Mouse (Mus musculus) embryonic facial prominence, embryonic 11.5 days (tissue): ENCODE measurements at regions not wholly inside any gene's neighbourhood (a gene's known extent, or its start where the extent isn't known, plus 50 kb on each side); places are given as distances from the start of the nearest gene placed in this dataset.

Experiments
- ATAC-seq: fragments of 200-750 bp; cut with Nextera tagmentation; replicated peaks from 2 replicates; pipeline ENCODE4 v1.8.0; 2017; ENCODE audit warnings: low read depth; ENCODE audit not compliant: insufficient number of reproducible peaks, low FRiP score, low TSS enrichment
- DNase-seq: peaks from one replicate; pipeline ENCODE4 v3.0.0-alpha.2; 2015; ENCODE audit warnings: low spot score
- H3K27ac ChIP-seq: fragments of 300-500 bp; sonication (generic); replicated peaks from 2 replicates; pipeline ENCODE4 v1.5.1; 2014; ENCODE audit warnings: mild to moderate bottlenecking, low read depth, low read length, control low read depth
- H3K27me3 ChIP-seq: fragments of 300-500 bp; sonication (generic); 2 replicates; pipeline ENCODE4 v1.6.1; 2014; ENCODE audit warnings: mild to moderate bottlenecking, low read length, moderate library complexity, mixed read lengths; ENCODE audit not compliant: control insufficient read depth, insufficient read depth
- H3K36me3 ChIP-seq: fragments of 300-500 bp; sonication (generic); replicated peaks from 2 replicates; pipeline ENCODE4 v1.6.1; 2014; ENCODE audit warnings: low read depth, mild to moderate bottlenecking, low read length, moderate library complexity, mixed read lengths; ENCODE audit not compliant: control insufficient read depth, insufficient read depth
- H3K4me1 ChIP-seq: fragments of 300-500 bp; sonication (generic); 2 replicates; pipeline ENCODE4 v1.6.1; 2014; ENCODE audit warnings: low read length, mixed read lengths; ENCODE audit not compliant: control insufficient read depth, insufficient read depth
- H3K4me2 ChIP-seq: fragments of 300-500 bp; sonication (generic); 2 replicates; pipeline ENCODE4 v1.6.1; 2014; ENCODE audit warnings: low read depth, mild to moderate bottlenecking, control low read depth, low read length, moderate library complexity
- H3K4me3 ChIP-seq: fragments of 300-500 bp; sonication (generic); 2 replicates; pipeline ENCODE4 v1.5.1; 2014; ENCODE audit warnings: low read depth, low read length, control low read depth
- H3K9ac ChIP-seq: fragments of 300-500 bp; sonication (generic); replicated peaks from 2 replicates; pipeline ENCODE4 v1.6.1; 2014; ENCODE audit warnings: mild to moderate bottlenecking, control low read depth, low read length
- H3K9me3 ChIP-seq: fragments of 300-500 bp; sonication (generic); replicated peaks from 2 replicates; pipeline ENCODE4 v1.6.1; 2016; ENCODE audit warnings: mild to moderate bottlenecking, low read length, inconsistent platforms, mixed read lengths; ENCODE audit not compliant: control insufficient read depth
- WGBS: fragments of 180-500 bp; shearing (Covaris S2); extraction: QIAGEN DNeasy Blood & Tissue Kit; methylation state at CpG from one replicate; pipeline ENCODE4 v1.1.7; 2014; 5-methylcytosine and 5-hydroxymethylcytosine counted together

GRCm38 (mm10) chr9:112608932-112609331 lies 373.2 kb upstream of the Arpp21 start:
- H3K27me3 ChIP-seq = no peaks in the 10 kb centered on the region
- H3K4me2 ChIP-seq = no peak overlapping the region
- ATAC-seq = no peak
- H3K4me3 ChIP-seq = no peak overlapping the region
- H3K9ac ChIP-seq = no peak overlapping the region
- 83% methylated on average over 4 of the region's 4 CpGs for WGBS
- H3K36me3 ChIP-seq = no peaks in the 10 kb centered on the region
- H3K27ac ChIP-seq = no peak overlapping the region
- DNase-seq = no peak
- no peaks in the 10 kb centered on the region for H3K9me3 ChIP-seq
- H3K4me1 ChIP-seq = no peaks in the 10 kb centered on the region

- Histone ChIP-seq H3K9me3 (no peaks in the 10 kb centered on the region), H3K36me3 (no peaks in the 10 kb centered on the region), H3K27me3 (no peaks in the 10 kb centered on the region), H3K4me3 (no peak overlapping the region), H3K9ac (no peak overlapping the region), H3K4me1 (no peaks in the 10 kb centered on the region), H3K27ac (no peak overlapping the region), H3K4me2 (no peak overlapping the region)
- 74% methylated on average over 3 of the region's 3 CpGs for WGBS
- DNase-seq (no peak), ATAC-seq (no peak)
Measured at GRCm38 (mm10) chr9:112607221-112607620, 371.5 kb upstream of the Arpp21 start.

- DNase-seq (no peak), ATAC-seq (no peak)
- H3K4me1 ChIP-seq = no peaks in the 10 kb centered on the region
- H3K9me3 ChIP-seq = no peaks in the 10 kb centered on the region
- H3K27me3 ChIP-seq = no peaks in the 10 kb centered on the region
- H3K4me3 ChIP-seq = no peak overlapping the region
- H3K36me3 ChIP-seq = no peaks in the 10 kb centered on the region
- no peak overlapping the region for H3K9ac ChIP-seq
- no peak overlapping the region for H3K4me2 ChIP-seq
- no peak overlapping the region for H3K27ac ChIP-seq
Measured at GRCm38 (mm10) chr9:112595731-112596130, 360.0 kb upstream of the Arpp21 start.

- Histone ChIP-seq H3K4me3 (no peak overlapping the region), H3K9me3 (no peaks in the 10 kb centered on the region), H3K4me2 (no peak overlapping the region), H3K9ac (no peak overlapping the region), H3K27me3 (no peaks in the 10 kb centered on the region), H3K36me3 (no peaks in the 10 kb centered on the region), H3K4me1 (no peaks in the 10 kb centered on the region), H3K27ac (no peak overlapping the region)
- ATAC-seq (no peak), DNase-seq (no peak)
- WGBS = 81% methylated on average over 3 of the region's 3 CpGs
Measured at GRCm38 (mm10) chr9:112590241-112590640, 354.5 kb upstream of the Arpp21 start.

GRCm38 (mm10) chr9:112573316-112573715 lies 337.6 kb upstream of the Arpp21 start:
- Histone ChIP-seq H3K36me3 (no peaks in the 10 kb centered on the region), H3K4me3 (no peak overlapping the region), H3K27me3 (no peaks in the 10 kb centered on the region), H3K9ac (no peak overlapping the region), H3K4me2 (no peak overlapping the region), H3K9me3 (no peaks in the 10 kb centered on the region), H3K4me1 (no peaks in the 10 kb centered on the region), H3K27ac (no peak overlapping the region)
- no peak for DNase-seq
- 63% methylated on average over 3 of the region's 3 CpGs for WGBS
- no peak for ATAC-seq

GRCm38 (mm10) chr9:112561348-112561747 lies 325.6 kb upstream of the Arpp21 start:
- no peak for DNase-seq

GRCm38 (mm10) chr9:112560226-112560625 lies 324.5 kb upstream of the Arpp21 start:
- no peak overlapping the region for H3K4me2 ChIP-seq
- H3K36me3 ChIP-seq = no peaks in the 10 kb centered on the region
- no peak overlapping the region for H3K27ac ChIP-seq
- ATAC-seq (no peak), DNase-seq (no peak)
- 80% methylated on average over 4 of the region's 4 CpGs for WGBS
- no peak overlapping the region for H3K9ac ChIP-seq
- no peaks in the 10 kb centered on the region for H3K9me3 ChIP-seq
- H3K4me1 ChIP-seq = no peaks in the 10 kb centered on the region
- no peaks in the 10 kb centered on the region for H3K27me3 ChIP-seq
- H3K4me3 ChIP-seq = no peak overlapping the region

More at GRCm38 (mm10) chr9:112561348-112561747, 325.6 kb upstream of the Arpp21 start:
- Histone ChIP-seq H3K36me3 (no peaks in the 10 kb centered on the region), H3K4me2 (no peak overlapping the region), H3K27ac (no peak overlapping the region), H3K9ac (no peak overlapping the region), H3K4me1 (no peaks in the 10 kb centered on the region), H3K4me3 (no peak overlapping the region), H3K9me3 (no peaks in the 10 kb centered on the region), H3K27me3 (no peaks in the 10 kb centered on the region)
- ATAC-seq = no peak

- no peaks in the 10 kb centered on the region for H3K27me3 ChIP-seq
- no peak overlapping the region for H3K4me3 ChIP-seq
- no peaks in the 10 kb centered on the region for H3K36me3 ChIP-seq
- no peak overlapping the region for H3K27ac ChIP-seq
- no peak for DNase-seq
- no peak overlapping the region for H3K9ac ChIP-seq
- no peaks in the 10 kb centered on the region for H3K4me1 ChIP-seq
- 89% methylated on average over 2 of the region's 2 CpGs for WGBS
- ATAC-seq = no peak
- no peaks in the 10 kb centered on the region for H3K9me3 ChIP-seq
- H3K4me2 ChIP-seq = no peak overlapping the region
Measured at GRCm38 (mm10) chr9:112537924-112538323, 302.2 kb upstream of the Arpp21 start.
